Comparison of ENCODE assay signal across 15 mouse cellular contexts in genomic region chr16:49790575-49791465, GRCm38 (mm10). TPM values are rescaled to one million over a fixed set of nuclear protein-coding genes. Genes with fewer than 3 reads are reported as not detected.
DNase-seq lines count a peak whose midpoint lies in the region; ATAC-seq lines count a peak whose summit lies in the region.
"Had no signal": no experiment of that assay in that cellular context is flagged by ENCODE, and none has a peak within 500 bp of the region (broad histone marks: within the 10 kb centered on the region; RNA-seq: fewer than 3 reads in every experiment).

No protein-coding gene starts in this region.

- WGBS in liver, embryonic 11.5 days, result 64% methylated on average over 9 of the region's 9 CpGs
- 39% methylated on average over 9 of the region's 9 CpGs for WGBS in liver, embryonic 16.5 days (ENCODE audit: insufficient replicate concordance)

- no peaks in the 10 kb centered on the region for H3K27me3 ChIP-seq in liver, embryonic 11.5 days (replicated peaks; ENCODE audit: control insufficient read depth, insufficient read depth, low read length)
- no peaks in the 10 kb centered on the region for H3K27me3 ChIP-seq in liver, embryonic 16.5 days (ENCODE audit: control insufficient read depth, insufficient read depth, low read depth, low read length)
- no peaks in the 10 kb centered on the region for H3K27me3 ChIP-seq in splenic B cell, adult 2 months (ENCODE audit: control insufficient read depth, insufficient read depth, low read length, poor library complexity, severe bottlenecking)

- H3K4me3 ChIP-seq in liver, embryonic 11.5 days (ENCODE audit: low read depth, low read length), result no peak overlapping the region
- H3K4me3 ChIP-seq in liver, embryonic 16.5 days (ENCODE audit: low read depth, low read length), result no peak overlapping the region
- H3K4me3 ChIP-seq: midbrain, embryonic 10.5 days had no signal

- no peak overlapping the region for H3K9ac ChIP-seq in liver, embryonic 11.5 days (ENCODE audit: low read depth, low read length)
- H3K9ac ChIP-seq in liver, embryonic 16.5 days (ENCODE audit: low read depth, low read length), result peak overlapping the region; percentile 51

- H3K4me1 ChIP-seq in liver, embryonic 11.5 days (replicated peaks; ENCODE audit: control insufficient read depth, insufficient read depth, low read length), result peaks cover 9% of the 10 kb centered on the region
- peaks cover 35% of the 10 kb centered on the region for H3K4me1 ChIP-seq in liver, embryonic 16.5 days (ENCODE audit: control insufficient read depth, low read depth, low read length)
- H3K4me1 ChIP-seq: midbrain, embryonic 10.5 days had no signal

- H3K36me3 ChIP-seq in liver, embryonic 11.5 days (ENCODE audit: control insufficient read depth, insufficient read depth, low read length), result no peaks in the 10 kb centered on the region
- no peaks in the 10 kb centered on the region for H3K36me3 ChIP-seq in liver, embryonic 16.5 days (ENCODE audit: control insufficient read depth, insufficient read depth)
- H3K36me3 ChIP-seq in splenic B cell, adult 2 months (ENCODE audit: control insufficient read depth, insufficient read depth, low read length, poor library complexity, severe bottlenecking), result no peaks in the 10 kb centered on the region
- H3K36me3 ChIP-seq: midbrain, embryonic 10.5 days had no signal

- H3K9me3 ChIP-seq in liver, embryonic 11.5 days (ENCODE audit: control insufficient read depth, low read length), result no peaks in the 10 kb centered on the region
- H3K9me3 ChIP-seq in liver, embryonic 16.5 days (replicated peaks; ENCODE audit: control insufficient read depth, low read length), result no peaks in the 10 kb centered on the region
- H3K9me3 ChIP-seq: midbrain, embryonic 10.5 days had no signal

- 0 out of 2 replicates have a peak overlapping the region, but pooled peaks have one; percentile 4 for H3K27ac ChIP-seq in liver, embryonic 11.5 days (ENCODE audit: low read depth, low read length)
- peak overlapping the region; percentile 68 for H3K27ac ChIP-seq in liver, embryonic 16.5 days (ENCODE audit: low read length)
- H3K27ac ChIP-seq: midbrain, embryonic 10.5 days had no signal

- peak; percentile 42; the same call in 1 of the 2 replicates for ATAC-seq in liver, embryonic 11.5 days (replicated peaks; ENCODE audit: low FRiP score)
- ATAC-seq in common myeloid progenitor, adult 5-6 weeks (replicated peaks; ENCODE audit: low read depth, poor library complexity, severe bottlenecking), result peak; percentile 62
- ATAC-seq in liver, embryonic 16.5 days (ENCODE audit: low read depth), result peak; percentile 23; the same call in 1 of the 2 replicates
- ATAC-seq: Patski had no signal

- no peak overlapping the region for H3K4me2 ChIP-seq in liver, embryonic 11.5 days
- peak overlapping the region; percentile 18 for H3K4me2 ChIP-seq in liver, embryonic 16.5 days (ENCODE audit: low read depth, low read length)

- DNase-seq in liver, embryonic 11.5 days (ENCODE audit: low spot score), result no peak
- DNase-seq in liver, result no peak
- peak; percentile 42 for DNase-seq in splenic B cell, adult 2 months (ENCODE audit: low read depth, low spot score)
- DNase-seq in embryo, embryonic 10.5 days (ENCODE audit: low spot score), result no peak
- DNase-seq in urinary bladder, postnatal 10 days (ENCODE audit: low spot score), result no peak
- DNase-seq in testis, postnatal 10 days (ENCODE audit: low spot score), result no peak
- DNase-seq: adrenal gland, postnatal 14 days; heart, postnatal 4 days; kidney, adult 11 months; retina, postnatal 1 day; spleen, adult 18-20 months had no signal

RNA-seq across cellular contexts. Expression of gene Cd47, which starts 9.5 kb away (rescaled TPM):
- polyA plus RNA-seq in liver, embryonic 11.5 days (2014; fragmentation: Nextera tagmentation; extraction: Ambion mirVana), result 261 and 281 TPM in 2 replicates
- 237 and 246 TPM in 2 replicates for total RNA-seq in common myeloid progenitor, adult 5-6 weeks (2017)
- 286 and 291 TPM in 2 replicates for polyA plus RNA-seq in liver, embryonic 16.5 days (2015; fragmentation: Nextera tagmentation; extraction: Ambion mirVana)
